In genomic region chr8:54864038-54864760, GRCm38 (mm10) we compare ENCODE assay signal across 12 mouse cellular contexts. TPM values are rescaled to one million over a fixed set of nuclear protein-coding genes. Genes with fewer than 3 reads are reported as not detected.
DNase-seq lines count a peak whose midpoint lies in the region; ATAC-seq and TF ChIP-seq lines count a peak whose summit lies in the region.
"Had no signal": no experiment of that assay in that cellular context is flagged by ENCODE, and none has a peak within 500 bp of the region (broad histone marks: within the 10 kb centered on the region; RNA-seq: fewer than 3 reads in every experiment).

No protein-coding gene starts in this region.

- WGBS in forebrain, embryonic 14.5 days: 62% methylated on average over 4 of the region's 4 CpGs
- 21% methylated on average over 4 of the region's 4 CpGs for WGBS in olfactory bulb, adult 2 months
- 78% methylated on average over 4 of the region's 4 CpGs for WGBS in intestine, postnatal 0 days
- 68% methylated on average over 4 of the region's 4 CpGs for WGBS in kidney, embryonic 15.5 days

- H3K4me1 ChIP-seq in forebrain, embryonic 14.5 days (ENCODE audit: control insufficient read depth, insufficient read depth, low read length): peaks cover 7% of the 10 kb centered on the region; the same call in 1 of the 2 replicates
- no peaks in the 10 kb centered on the region for H3K4me1 ChIP-seq in olfactory bulb, adult 2 months (ENCODE audit: control insufficient read depth, insufficient read depth, low read length)
- no peaks in the 10 kb centered on the region for H3K4me1 ChIP-seq in intestine, postnatal 0 days (replicated peaks; ENCODE audit: control insufficient read depth, insufficient read depth, low read length)
- no peaks in the 10 kb centered on the region for H3K4me1 ChIP-seq in kidney, embryonic 15.5 days
- H3K4me1 ChIP-seq: embryonic facial prominence, embryonic 12.5 days; intestine, embryonic 15.5 days had no signal

- no peaks in the 10 kb centered on the region for H3K36me3 ChIP-seq in forebrain, embryonic 14.5 days (ENCODE audit: control insufficient read depth, insufficient read depth, low read length)
- H3K36me3 ChIP-seq in intestine, postnatal 0 days (ENCODE audit: control insufficient read depth, insufficient read depth): no peaks in the 10 kb centered on the region
- H3K36me3 ChIP-seq in kidney, embryonic 15.5 days: no peaks in the 10 kb centered on the region
- H3K36me3 ChIP-seq: embryonic facial prominence, embryonic 12.5 days; G1E; intestine, embryonic 15.5 days had no signal

- H3K27ac ChIP-seq in forebrain, embryonic 14.5 days (ENCODE audit: low read depth, low read length): peak overlapping the region; percentile 70
- H3K27ac ChIP-seq in olfactory bulb, adult 2 months (ENCODE audit: insufficient read depth, low read depth, low read length): peak overlapping the region; percentile 33
- no peak overlapping the region for H3K27ac ChIP-seq in intestine, postnatal 0 days (ENCODE audit: low read depth, low read length)
- H3K27ac ChIP-seq in kidney, embryonic 15.5 days: no peak overlapping the region
- H3K27ac ChIP-seq: embryonic facial prominence, embryonic 12.5 days; intestine, embryonic 15.5 days had no signal

- H3K4me3 ChIP-seq in forebrain, embryonic 14.5 days (ENCODE audit: low read depth, low read length): no peak overlapping the region
- H3K4me3 ChIP-seq in olfactory bulb, adult 2 months (ENCODE audit: insufficient read depth, low read depth, low read length): no peak overlapping the region
- H3K4me3 ChIP-seq in intestine, postnatal 0 days (ENCODE audit: low read depth, low read length): no peak overlapping the region
- H3K4me3 ChIP-seq in kidney, embryonic 15.5 days (replicated peaks): no peak overlapping the region
- H3K4me3 ChIP-seq: embryonic facial prominence, embryonic 12.5 days; intestine, embryonic 15.5 days had no signal

- 0 out of 2 replicates have a peak overlapping the region, but pooled peaks have one; percentile 19 for H3K4me2 ChIP-seq in forebrain, embryonic 14.5 days (ENCODE audit: low read length)
- H3K4me2 ChIP-seq in intestine, postnatal 0 days (replicated peaks; ENCODE audit: low read depth): no peak overlapping the region
- H3K4me2 ChIP-seq in kidney, embryonic 15.5 days: no peak overlapping the region
- H3K4me2 ChIP-seq: embryonic facial prominence, embryonic 12.5 days; intestine, embryonic 15.5 days had no signal

- H3K9ac ChIP-seq in forebrain, embryonic 14.5 days (ENCODE audit: low read length): no peak overlapping the region
- no peak overlapping the region for H3K9ac ChIP-seq in intestine, postnatal 0 days (ENCODE audit: low read depth, low read length)
- H3K9ac ChIP-seq in kidney, embryonic 15.5 days: no peak overlapping the region
- H3K9ac ChIP-seq: embryonic facial prominence, embryonic 12.5 days; intestine, embryonic 15.5 days; liver, postnatal 0 days had no signal

- H3K9me3 ChIP-seq in forebrain, embryonic 14.5 days (replicated peaks; ENCODE audit: control insufficient read depth, low read length): no peaks in the 10 kb centered on the region
- H3K9me3 ChIP-seq in intestine, postnatal 0 days (ENCODE audit: control insufficient read depth): no peaks in the 10 kb centered on the region
- no peaks in the 10 kb centered on the region for H3K9me3 ChIP-seq in kidney, embryonic 15.5 days (replicated peaks)
- H3K9me3 ChIP-seq: embryonic facial prominence, embryonic 12.5 days; G1E; intestine, embryonic 15.5 days had no signal

- no peak for DNase-seq in frontal cortex, postnatal 25 days (ENCODE audit: low spot score in 2 of 2)
- peak; percentile 60 for DNase-seq in forebrain, embryonic 14.5 days (ENCODE audit: low spot score)
- DNase-seq in left cerebral cortex, adult 9 months (ENCODE audit: low spot score in 2 of 2): peak; percentile 75 to 77
- DNase-seq in ovary, postnatal 14 days (ENCODE audit: low spot score): no peak
- DNase-seq: liver, postnatal 0 days had no signal

- H3K27me3 ChIP-seq in forebrain, embryonic 14.5 days (replicated peaks; ENCODE audit: control insufficient read depth, insufficient read depth, low read length): no peaks in the 10 kb centered on the region
- no peaks in the 10 kb centered on the region for H3K27me3 ChIP-seq in intestine, postnatal 0 days (replicated peaks; ENCODE audit: control insufficient read depth, insufficient read depth, low read length)
- H3K27me3 ChIP-seq in kidney, embryonic 15.5 days: no peaks in the 10 kb centered on the region
- H3K27me3 ChIP-seq: embryonic facial prominence, embryonic 12.5 days; intestine, embryonic 15.5 days had no signal

- TF ChIP-seq CTCF in olfactory bulb, adult 2 months (IDR thresholded peaks at IDR 0.05; ENCODE audit: insufficient read depth, low read depth, low read length): no peak
- no peak for TF ChIP-seq CTCF in intestine, postnatal 0 days (IDR thresholded peaks at IDR 0.05; ENCODE audit: low read depth)

- peak; percentile 98 for ATAC-seq in frontal cortex, adult (ENCODE audit: low TSS enrichment)
- peak; percentile 90 for ATAC-seq in forebrain, embryonic 14.5 days
- ATAC-seq in intestine, postnatal 0 days: no peak
- ATAC-seq in kidney, embryonic 15.5 days (replicated peaks; ENCODE audit: low FRiP score): no peak
- ATAC-seq: intestine, embryonic 15.5 days; liver, postnatal 0 days had no signal

- no peak for TF ChIP-seq POLR2A in olfactory bulb, adult 2 months (IDR thresholded peaks at IDR 0.05; ENCODE audit: insufficient read depth, low read depth, low read length)

RNA-seq across cellular contexts. Expression of gene Wdr17, which starts 22.8 kb away (rescaled TPM):
- polyA plus RNA-seq in forebrain, embryonic 14.5 days (2014; fragmentation: Nextera tagmentation; extraction: Ambion mirVana): 13.1 and 15.3 TPM in 2 replicates
- polyA plus RNA-seq in olfactory bulb, adult 2 months (2012; ENCODE audit: insufficient read depth, insufficient read length, low replicate concordance, missing spikeins): not detected in 2 replicates
- polyA plus RNA-seq in intestine, postnatal 0 days (2015; fragmentation: Nextera tagmentation; extraction: Ambion mirVana): 0.05 TPM in 1 of 2 replicates, not detected in the other
- 0.95 and 0.99 TPM in 2 replicates for polyA plus RNA-seq in kidney, embryonic 15.5 days (2015; fragmentation: Nextera tagmentation; extraction: Ambion mirVana)
- polyA plus RNA-seq: G1E; liver, postnatal 0 days had no signal

Comparison
In these comparisons a context has a peak if more than half of its experiments do, and no peak if none do; other contexts are left out.
1. ATAC-seq: peak in frontal cortex, adult (single experiment) and forebrain, embryonic 14.5 days (single experiment); none in intestine, postnatal 0 days (single experiment) and kidney, embryonic 15.5 days (single experiment).
2. DNase-seq: peak in forebrain, embryonic 14.5 days (single experiment) and left cerebral cortex, adult 9 months (2 of 2); none in frontal cortex, postnatal 25 days (0 of 2) and ovary, postnatal 14 days (single experiment).
3. H3K27ac ChIP-seq: peak in forebrain, embryonic 14.5 days (single experiment) and olfactory bulb, adult 2 months (single experiment); none in intestine, postnatal 0 days (single experiment) and kidney, embryonic 15.5 days (single experiment).